Mouse (Mus musculus): Measurements from ENCODE around the gene Pak6. TPM values are rescaled to one million over a fixed set of nuclear protein-coding genes. Genes with fewer than 3 reads are reported as not detected.

The Pak6 gene
- polyA plus RNA-seq, 1 experiment, result 37.5 TPM

DNA sequence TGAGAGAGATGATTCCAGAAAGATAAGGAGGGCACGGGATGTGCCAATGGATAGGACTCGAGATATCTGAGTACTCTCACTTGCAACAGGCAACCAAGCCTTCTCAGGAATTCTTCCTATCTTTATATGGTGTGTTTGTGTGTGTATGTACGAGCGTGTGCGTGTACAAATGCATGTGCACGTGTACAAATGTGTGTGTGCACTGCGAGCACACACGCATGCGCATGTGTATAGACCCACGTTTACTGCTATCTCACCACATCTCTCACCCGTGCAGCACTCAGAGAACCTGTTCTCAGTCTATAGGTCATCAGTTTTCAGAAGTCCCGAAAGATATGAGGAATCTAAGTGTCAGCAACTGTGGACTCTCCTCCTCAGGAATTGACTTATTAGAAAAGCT lies 3.6 kb upstream of the Pak6 start:
- no peak for TF ChIP-seq GATA1 (IDR thresholded peaks at IDR 0.05; ENCODE audit: low read length)

DNA sequence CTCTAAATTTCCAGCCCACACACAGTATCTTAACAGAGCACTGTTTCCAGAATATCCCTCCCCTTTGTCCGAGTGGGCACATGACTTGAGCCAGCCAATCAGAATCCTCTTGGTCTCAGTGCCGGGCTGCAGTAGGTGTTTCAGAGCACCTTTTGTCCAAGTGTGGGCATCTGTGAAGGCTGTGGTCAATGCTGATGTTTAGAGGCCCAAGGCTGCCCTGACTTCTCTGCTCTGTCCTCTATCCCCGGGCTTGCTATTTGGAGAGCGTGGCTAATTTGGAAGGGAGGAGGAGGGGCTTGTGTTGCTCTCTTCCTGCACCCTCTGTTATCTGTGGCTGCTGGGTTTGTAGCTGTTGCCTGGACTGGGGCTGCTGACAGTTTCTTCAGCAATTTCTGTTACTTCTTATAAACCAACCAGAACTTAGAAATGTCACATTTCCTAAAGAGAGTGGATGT lies 3.1 kb upstream of the Pak6 start:
- TF ChIP-seq GATA1 (IDR thresholded peaks at IDR 0.05; ENCODE audit: low read length), result no peak

DNA sequence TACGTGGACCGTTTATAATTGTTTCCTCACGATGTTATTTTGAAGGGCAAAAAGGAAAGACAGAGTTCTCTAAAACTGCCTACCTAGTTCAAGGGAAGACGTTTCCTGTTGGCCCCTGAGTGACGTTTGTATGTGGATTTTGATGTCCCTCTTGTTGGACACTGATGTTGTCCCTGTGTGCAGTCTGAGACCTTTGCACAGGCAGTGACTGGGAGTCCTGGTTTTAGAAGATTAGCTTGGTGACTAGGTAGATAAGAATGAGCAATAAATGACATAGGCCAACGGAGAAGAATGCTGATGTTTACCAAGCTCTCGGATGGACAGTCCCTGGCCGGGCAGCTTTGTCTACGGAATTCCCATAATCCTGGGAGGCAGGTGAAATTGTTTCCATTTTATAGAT lies 1.2 kb upstream of the Pak6 start:
- no peak for TF ChIP-seq GATA1 (IDR thresholded peaks at IDR 0.05; ENCODE audit: low read length)

DNA sequence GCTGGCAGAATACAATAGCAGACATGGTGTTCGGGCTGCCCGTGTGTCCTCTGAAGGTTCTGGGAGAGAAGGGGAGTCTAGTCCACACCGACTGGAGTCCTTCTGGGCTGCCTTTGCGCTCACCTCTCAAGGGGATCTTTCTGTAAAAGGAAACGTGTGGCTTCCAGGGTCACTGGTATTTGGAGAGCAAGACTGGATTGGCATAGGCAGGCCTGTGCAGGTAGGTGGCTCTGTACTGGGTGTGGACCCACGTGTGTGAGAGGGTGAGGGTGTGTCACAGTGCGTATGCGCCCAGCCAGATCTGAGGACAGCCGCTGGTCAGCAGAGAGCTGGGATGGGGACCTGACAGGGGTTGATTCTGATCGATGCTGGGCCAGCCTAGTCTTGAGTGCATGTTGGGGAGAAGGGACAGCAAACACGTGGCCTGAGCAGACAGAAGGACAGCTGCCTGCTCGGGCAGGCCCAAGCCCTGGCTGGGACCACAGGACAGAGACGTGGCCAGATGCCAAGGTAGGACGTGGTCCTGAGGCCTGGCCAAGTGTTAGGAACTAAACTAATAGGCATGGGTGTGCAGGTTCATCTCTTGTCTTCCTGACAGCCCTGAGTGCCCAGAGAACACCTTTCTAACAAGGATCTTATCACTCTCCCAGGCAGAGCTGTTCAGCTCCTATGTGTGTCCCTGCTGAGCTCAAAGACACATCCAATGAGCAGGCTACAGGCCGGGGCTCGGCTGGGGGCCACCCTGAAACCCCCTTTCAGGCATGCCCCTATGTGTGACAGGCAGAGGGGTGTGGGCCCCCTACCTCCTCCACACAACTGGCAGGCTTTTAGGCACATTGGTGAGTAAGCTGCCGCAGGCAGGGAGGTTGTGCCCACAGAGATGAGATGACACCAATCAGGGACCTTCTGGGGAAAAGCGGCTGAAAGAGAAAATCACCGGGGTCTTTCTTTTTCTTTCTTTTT lies 982 bp downstream of the Pak6 start:
- TF ChIP-seq GATA1 (IDR thresholded peaks at IDR 0.05; ENCODE audit: low read length), result no peak

DNA sequence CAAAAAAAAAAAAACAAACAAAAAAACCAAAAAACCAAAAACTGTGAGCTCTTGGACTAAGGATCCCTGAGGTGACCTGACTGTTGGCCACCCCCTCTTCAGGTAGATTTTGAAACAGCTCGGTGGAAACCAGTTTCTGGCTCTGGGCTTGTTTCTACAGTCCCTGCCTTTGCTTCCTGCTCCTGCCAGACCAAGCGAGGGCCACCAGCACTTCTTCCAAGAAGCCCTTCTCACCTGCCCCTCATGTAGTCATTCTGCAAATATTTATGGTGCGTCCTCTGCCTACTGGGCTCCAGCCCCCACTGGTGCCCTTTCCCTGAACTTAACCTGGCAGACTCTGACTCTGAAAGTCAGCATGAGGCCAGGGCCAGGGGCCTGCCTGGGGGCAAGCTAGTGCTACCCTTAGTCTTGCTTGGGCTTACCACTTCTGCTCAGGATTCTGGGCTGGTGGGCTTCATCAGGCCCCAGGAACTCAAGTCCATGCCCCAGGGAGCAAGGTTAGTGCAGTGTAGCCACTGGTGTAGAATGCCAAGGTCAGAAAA lies 1.9 kb downstream of the Pak6 start:
- TF ChIP-seq GATA1 (IDR thresholded peaks at IDR 0.05; ENCODE audit: low read length), result no peak

DNA sequence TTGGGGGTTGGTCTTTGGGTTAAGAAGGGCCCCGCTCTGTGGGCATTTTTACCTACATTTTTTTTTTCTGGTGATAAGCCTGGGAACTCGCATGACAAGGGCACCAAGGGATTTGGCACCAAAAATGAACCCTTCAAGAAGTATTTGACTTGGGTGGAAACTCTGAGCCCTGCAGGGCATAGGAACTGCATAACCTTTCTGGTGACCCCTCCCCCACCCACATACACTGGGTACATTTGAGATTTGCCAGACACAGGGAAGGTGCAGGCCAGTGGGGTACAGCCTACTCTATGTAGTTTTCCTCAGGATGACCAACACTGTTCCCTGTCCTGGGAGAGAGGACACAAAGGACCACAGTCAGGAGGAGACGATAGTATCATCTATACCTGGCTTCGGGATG lies 2.5 kb downstream of the Pak6 start:
- TF ChIP-seq GATA1 (IDR thresholded peaks at IDR 0.05; ENCODE audit: low read length), result no peak

DNA sequence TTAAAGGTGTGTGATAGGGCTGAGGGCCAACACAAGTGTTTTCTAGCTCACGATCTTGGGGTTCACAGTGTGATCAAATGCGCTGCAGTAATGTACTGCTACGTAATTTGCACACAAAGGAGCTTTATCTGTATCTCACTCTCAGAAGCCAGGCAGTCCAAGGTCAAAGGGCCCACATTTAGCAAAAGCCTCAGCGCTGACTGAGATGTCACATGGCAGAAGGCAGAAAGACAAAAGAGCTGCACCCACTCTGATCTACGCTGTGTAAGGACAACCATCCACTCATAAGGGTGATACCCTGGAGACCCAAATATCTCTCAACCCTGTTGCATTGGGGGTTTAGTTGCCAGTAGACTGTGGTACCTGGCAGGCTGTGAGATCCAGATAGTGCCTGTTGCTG lies 4.1 kb downstream of the Pak6 start:
- no peak for TF ChIP-seq GATA1 (IDR thresholded peaks at IDR 0.05; ENCODE audit: low read length)

DNA sequence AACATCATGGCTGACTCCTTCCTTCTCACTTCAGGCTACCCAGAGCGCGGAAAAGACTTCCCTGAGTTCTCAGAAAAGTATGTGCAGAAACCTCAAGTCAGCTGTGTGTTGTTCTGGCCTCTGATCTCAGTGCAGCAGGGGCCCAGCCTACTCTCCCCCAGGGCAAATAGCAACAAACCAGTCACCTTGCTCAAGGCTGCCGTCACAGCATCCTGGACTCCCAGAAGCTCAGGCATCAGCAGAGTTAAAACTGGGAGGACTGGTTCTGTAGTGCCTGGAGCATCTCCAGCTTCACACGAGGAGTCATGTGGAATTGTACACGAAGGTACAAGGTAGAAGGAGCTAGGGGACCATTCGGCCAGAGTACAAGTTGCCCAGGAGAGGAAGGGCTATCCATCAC lies 6.1 kb downstream of the Pak6 start:
- no peak for TF ChIP-seq GATA1 (IDR thresholded peaks at IDR 0.05; ENCODE audit: low read length)

DNA sequence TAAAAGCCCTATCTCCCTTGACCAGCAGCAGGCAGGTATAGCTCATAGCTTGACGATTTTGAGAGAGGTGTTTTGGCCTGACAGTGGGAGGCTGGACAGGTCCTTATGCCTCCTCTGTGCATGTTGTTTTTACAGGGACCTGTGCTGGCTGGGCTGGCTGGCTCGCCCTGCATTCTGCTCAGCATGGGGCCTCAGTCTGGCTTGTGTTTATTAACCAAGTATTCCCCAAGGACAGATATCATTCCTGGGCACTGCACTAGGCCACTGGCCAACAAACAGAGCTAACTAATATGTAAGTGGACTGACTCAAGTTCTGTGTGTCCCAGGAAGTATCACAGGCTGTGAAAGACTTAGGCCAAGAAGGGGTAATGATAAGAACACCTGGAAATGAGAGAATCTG lies 6.7 kb downstream of the Pak6 start:
- no peak for TF ChIP-seq GATA1 (IDR thresholded peaks at IDR 0.05; ENCODE audit: low read length)

DNA sequence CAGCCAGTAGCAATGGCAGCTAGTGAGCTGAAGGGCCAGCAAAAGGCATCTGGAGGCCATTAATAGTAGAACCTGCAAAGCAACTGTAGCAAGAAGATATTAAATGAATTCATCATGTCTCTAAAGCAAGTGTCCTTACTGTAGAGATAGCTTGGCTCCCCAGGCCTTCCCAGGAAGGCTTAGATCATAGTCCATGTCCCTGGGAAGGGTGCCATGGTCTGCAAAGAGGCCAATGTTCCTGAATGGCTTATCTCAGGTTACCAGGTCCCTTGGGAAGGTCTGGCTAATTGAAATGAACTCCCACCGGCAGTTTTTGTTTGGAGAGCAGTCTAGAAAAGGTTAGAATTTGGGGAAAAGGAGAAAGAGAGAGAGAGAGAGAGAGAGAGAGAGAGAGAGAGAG lies 8.6 kb downstream of the Pak6 start:
- TF ChIP-seq GATA1 (IDR thresholded peaks at IDR 0.05; ENCODE audit: low read length), result no peak

DNA sequence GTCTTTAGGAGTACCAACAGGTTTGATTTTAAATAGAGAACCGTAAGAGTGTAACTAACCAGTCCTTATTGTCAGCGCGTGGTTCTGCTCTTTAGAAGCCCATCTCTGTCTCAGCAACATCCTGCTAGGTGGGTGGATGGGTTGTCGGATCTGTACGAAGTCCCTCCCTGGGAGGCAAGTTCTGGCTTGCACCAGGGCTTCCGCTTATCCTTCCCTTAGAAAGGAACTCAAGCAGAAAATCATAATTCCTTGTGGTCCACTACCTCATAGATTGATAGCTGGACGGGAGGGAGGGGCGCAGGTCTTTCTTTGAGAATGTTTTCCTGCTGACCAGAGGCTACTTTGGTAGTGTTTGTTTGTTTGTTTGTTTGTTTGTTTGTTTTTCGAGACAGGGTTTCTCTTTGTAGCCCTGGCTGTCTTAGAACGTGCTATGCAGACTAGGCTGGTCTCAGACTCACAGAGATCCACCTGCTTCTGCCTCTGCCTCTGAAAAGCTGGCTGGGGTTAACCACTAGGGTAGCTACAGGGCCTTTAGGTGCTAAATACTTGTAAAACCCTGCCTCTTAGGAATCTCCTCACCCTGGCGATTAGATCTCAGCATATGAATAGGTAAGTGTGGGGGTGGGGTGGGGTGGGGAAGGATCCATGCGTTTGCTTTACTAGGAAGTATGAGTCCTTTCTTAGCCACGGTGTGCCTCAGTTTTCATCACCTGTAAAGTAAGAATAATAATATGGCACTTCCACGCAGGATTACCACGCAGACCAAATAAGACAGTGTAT lies 10.8 kb downstream of the Pak6 start:
- no peak for TF ChIP-seq GATA1 (IDR thresholded peaks at IDR 0.05; ENCODE audit: low read length)

DNA sequence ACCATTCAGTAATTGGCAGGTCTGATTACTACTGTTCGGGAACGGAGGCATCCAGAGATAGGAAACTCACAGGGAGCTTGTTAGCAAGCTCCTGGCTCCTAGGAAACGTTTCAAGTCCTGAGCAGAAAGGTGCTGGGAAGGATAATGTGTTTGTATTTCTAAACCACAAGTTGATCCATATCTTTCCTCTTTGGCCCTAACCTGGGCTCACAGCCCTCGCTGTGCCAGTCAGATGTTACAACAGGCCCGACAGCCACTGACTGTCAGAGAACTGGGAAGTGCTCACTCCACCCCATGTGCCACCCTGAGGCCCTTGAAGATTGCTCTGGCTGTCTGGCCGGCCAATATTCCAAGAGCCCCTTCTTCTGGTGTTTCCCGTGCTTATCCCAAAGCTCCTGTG lies 11.4 kb downstream of the Pak6 start:
- no peak for TF ChIP-seq GATA1 (IDR thresholded peaks at IDR 0.05; ENCODE audit: low read length)

DNA sequence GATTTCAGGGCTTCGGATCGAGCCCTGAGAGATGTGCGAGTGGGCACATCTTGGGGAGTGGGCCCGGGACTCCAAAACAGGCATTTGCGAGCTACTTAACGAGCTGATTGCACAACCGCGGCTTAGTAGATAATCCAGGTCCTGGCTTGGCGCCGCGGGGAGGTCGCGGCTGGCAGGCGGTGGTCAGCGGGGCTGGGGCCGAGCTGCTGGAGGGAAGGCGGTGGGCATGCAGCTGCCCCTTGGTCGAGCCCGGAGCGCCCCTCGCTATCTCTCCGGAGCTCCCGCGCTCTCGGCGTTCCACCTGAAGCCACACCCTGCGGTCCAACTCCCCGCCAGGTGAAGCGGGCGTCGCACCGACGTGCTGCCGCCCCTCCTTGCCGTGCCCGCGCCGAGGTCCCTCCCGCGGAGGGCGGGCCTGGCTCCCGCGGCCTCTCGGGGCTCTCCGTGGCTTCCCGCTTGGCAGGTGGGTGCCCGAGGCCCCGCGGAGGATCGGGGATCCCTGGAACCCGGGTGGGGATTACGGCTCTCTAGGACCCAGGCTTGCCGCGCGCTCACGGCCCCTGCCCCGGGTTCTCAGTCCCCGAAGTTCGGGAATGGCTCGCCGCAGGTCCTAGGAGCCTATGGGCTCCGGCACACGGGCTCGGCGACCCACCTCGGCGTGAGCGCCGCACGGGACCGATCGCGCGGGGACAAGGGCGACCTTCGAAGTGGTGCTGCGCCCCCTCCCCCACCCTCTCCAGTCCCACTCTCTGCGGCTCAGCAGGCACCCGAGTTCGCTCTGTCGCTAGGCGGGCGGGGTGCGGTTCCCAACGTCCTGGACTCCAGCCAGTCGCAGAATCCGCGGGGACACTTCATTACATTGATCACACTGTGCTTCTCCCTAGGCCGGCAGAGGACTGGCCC lies 14.0 kb downstream of the Pak6 start:
- TF ChIP-seq GATA1 (IDR thresholded peaks at IDR 0.05; ENCODE audit: low read length), result no peak

DNA sequence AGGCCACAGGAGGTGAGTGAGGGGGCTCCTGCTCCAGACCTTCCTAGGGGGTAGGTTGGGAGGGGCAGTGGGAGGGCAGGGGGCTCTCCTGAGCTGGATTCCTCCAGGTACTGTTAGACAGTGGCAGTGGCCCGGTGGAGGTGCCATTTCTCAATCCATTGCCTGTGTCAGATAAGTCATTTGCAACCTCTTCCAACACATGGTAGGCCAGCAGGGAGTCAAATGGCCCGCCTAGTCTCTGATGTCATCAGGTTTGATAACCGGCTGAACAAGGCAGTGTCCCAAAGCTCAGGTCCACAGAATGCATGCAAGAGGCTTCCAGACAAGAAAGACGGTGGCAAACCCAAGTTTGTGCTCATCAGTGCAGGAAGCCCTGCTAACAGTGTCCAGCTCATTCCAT lies 14.7 kb downstream of the Pak6 start:
- TF ChIP-seq GATA1 (IDR thresholded peaks at IDR 0.05; ENCODE audit: low read length), result no peak

DNA sequence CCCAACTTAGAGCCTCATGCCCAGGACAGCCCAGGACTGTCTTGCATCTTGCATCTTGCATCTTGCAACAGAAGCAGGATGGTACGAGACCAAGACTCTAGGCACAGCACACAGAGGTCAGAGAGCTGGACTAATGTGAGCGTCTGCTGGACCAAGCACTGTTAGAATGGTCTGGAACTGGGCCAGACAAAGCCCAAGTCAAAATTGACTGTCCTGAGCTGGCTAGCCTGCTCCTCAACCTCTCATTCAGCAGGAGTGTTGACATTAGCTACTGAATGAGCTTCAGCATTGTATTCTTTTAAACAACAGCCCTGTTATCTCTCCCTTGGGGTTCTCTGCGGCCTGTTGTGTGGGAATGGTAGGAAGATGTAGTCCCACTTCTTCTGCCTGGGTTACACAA lies 16.5 kb downstream of the Pak6 start:
- no peak for TF ChIP-seq GATA1 (IDR thresholded peaks at IDR 0.05; ENCODE audit: low read length)

All from G1E-ER4 (cell line).